Comparison of ENCODE assay signal across 25 mouse cellular contexts in genomic region chr1:64614311-64614710, GRCm38 (mm10).
"Had no signal": no experiment of that assay in that cellular context is flagged by ENCODE, and none has a peak within 500 bp of the region (broad histone marks: within the 10 kb centered on the region; RNA-seq: fewer than 3 reads in every experiment).

No protein-coding gene starts in this region.

- H3K27me3 ChIP-seq: heart, embryonic 12.5 days; hindbrain, embryonic 12.5 days; intestine, embryonic 15.5 days; limb, embryonic 13.5 days; limb, embryonic 15.5 days; liver, embryonic 12.5 days had no signal

- H3K4me3 ChIP-seq: heart, adult 2 months; heart, embryonic 12.5 days; hindbrain, embryonic 10.5 days; hindbrain, embryonic 12.5 days; intestine, embryonic 15.5 days; layer of hippocampus, adult 2 months; left cerebral cortex, adult 2 months; limb, embryonic 13.5 days; limb, embryonic 15.5 days; liver, embryonic 12.5 days had no signal

- H3K4me2 ChIP-seq: heart, embryonic 12.5 days; hindbrain, embryonic 12.5 days; hindbrain, embryonic 14.5 days; intestine, embryonic 15.5 days; liver, embryonic 12.5 days had no signal

- DNase-seq: gastrocnemius, adult 2 months; gastrocnemius, postnatal 10 days; gastrocnemius, postnatal 25 days; heart, adult 2 months; heart, postnatal 10 days; heart, postnatal 4 days; kidney, adult 18-20 months; kidney, adult 8-10 months; kidney, postnatal 10 days; kidney, postnatal 25 days; kidney, postnatal 4 days; left cerebral cortex, postnatal 4 days had no signal

- H3K9me3 ChIP-seq: heart, embryonic 12.5 days; hindbrain, embryonic 10.5 days; hindbrain, embryonic 12.5 days; intestine, embryonic 15.5 days; limb, embryonic 13.5 days; limb, embryonic 15.5 days; liver, embryonic 12.5 days had no signal

- H3K27ac ChIP-seq: heart, adult 2 months; hindbrain, embryonic 10.5 days; hindbrain, embryonic 12.5 days; hindbrain, embryonic 14.5 days; intestine, embryonic 15.5 days; layer of hippocampus, adult 2 months; left cerebral cortex, adult 2 months; limb, embryonic 15.5 days had no signal

- H3K36me3 ChIP-seq: intestine, embryonic 15.5 days had no signal

- H3K9ac ChIP-seq: heart, embryonic 12.5 days; hindbrain, embryonic 12.5 days; hindbrain, embryonic 14.5 days; intestine, embryonic 15.5 days; limb, embryonic 13.5 days; limb, embryonic 15.5 days; liver, embryonic 12.5 days had no signal

- ATAC-seq: hindbrain, embryonic 16.5 days; inflammation-experienced regulatory T-cells, adult 6 months; intestine, embryonic 15.5 days; intestine, postnatal 0 days; liver, embryonic 12.5 days had no signal
